Mouse (Mus musculus) retina, adult 2 months (tissue): ENCODE measurements around the gene Fgd2.

Experiments
- DNase-seq: peaks from one replicate; pipeline ENCODE4 v3.0.0-alpha.2; 2012; ENCODE audit warnings: low read depth, low spot score

The Fgd2 gene

DNA sequence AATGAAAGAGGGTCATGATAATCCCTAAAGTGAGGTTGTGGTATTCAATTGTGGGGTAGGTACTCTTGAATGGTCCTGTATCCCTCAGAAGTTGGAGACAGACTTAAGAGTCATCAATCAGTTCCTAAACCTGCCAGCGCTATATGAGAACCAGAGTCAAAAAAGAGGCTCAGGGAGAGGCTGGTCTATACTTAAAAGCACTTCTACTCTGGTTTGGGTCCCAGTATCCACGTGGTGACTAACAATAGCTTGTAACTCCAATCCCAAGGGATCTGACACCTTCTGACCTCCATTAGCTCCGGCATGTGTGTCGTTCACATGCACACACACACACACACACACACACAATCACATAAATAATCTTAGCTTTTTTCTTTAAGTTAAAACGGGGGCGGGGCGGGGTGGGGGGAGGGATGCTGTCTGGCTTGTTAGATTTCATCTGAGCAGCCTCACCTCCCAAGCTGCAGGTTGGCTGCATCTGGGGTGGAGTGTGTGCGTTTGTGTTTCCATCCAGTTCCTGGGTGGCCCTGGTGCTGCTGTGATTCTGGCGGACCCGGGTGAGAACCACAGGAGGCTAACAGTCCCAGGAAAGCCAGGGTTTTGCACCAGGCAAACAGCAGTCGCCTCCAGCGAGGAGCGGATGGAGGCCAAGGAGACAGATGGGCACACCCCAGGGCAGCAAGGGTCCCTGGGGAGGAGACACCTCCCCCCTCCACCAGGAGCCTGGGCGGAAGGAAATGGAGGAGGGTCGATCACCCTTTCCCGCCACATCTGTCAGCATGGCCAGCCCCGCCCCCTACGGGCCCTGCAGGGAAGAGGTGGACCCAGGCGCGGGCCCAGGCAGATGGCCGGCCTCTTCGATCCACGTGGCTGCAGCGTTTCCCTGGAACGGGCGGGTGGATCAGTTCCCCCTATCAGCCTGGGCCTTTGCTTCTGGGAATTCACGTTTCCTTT lies 37.0 kb downstream of the Fgd2 start:
- peak; percentile 33 for DNase-seq

- no peak for DNase-seq
These were observed 37.8 kb downstream of the Fgd2 start for GRCm38 (mm10) chr17:29398434-29399026.

DNA sequence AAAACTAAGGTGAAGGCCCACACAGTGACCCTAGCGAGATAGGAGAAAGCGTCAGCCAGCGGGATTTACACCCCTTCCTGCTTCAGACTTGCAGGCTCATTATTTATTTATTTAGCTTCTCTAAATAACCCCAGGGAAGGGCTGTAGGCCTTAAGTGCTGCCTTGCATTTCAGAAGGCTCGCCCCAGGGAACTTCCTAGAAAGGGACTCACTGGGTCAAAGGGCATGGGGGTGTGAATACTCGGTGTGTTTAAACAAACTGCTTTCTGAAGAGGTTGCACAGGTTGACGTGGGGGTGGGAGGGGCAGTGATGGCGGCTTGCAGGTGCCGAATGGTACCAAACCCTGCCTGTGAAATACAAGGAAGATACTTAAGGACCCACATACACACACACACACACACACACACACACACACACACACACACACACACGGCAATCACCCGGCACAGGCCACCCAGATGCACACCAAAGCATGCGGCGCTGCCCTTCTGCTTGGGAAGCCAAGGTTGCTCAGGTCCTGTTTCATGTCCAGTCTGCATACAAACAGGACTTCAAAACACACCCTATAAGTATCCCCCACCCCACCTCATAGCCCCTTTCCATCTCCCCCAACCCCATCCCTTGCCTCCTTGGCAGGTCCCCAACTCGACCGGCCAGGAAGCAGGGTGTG lies 38.7 kb downstream of the Fgd2 start:
- no peak for DNase-seq

DNA sequence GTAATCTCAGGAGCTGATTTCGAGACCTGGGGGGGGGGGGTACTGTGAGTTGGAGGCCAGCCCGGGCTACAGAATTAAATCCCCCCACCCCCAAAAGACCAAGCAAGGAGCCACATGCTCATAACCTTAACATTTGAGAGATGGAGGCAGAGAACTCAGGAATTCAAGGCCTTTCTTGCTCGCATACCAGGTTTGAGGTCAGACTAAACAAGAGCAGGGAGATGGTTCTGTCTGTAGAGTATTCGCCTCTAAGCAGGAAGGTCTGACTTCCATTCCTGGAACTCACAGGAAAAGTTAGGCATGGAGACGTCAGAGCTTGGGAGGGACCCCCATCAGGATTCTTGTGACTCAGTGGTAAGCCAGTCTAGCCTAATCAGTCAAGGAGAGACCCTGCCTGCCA lies 39.3 kb downstream of the Fgd2 start:
- DNase-seq = no peak

DNA sequence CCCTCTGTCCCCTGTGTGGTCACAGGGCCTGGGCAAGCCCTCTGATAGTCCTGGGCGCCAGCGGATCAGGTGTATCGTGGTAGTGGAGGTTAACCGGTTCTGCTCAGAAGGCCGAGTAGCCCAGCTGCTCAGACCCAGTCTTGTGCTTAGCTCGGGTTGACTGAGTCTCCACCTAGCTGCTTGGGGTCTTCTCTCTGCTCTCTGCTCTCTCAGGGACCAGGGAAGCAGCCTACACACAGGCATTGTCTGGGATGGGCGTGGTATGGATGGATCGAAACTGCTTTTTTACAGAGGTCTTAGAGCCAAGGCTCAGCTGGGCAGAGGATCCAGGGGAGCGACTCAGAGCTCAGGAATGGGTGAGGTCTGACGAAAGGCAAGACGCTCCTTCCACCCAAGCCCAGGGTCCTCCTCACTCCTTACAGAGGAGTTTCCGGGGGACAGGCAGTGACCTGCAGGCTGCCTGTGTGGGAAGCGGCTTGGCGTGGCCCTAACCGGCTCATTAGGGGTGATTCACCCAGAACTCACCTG lies 41.1 kb downstream of the Fgd2 start:
- DNase-seq = no peak

GRCm38 (mm10) chr17:29403179-29403578 lies 42.5 kb downstream of the Fgd2 start:
- DNase-seq = no peak

DNA sequence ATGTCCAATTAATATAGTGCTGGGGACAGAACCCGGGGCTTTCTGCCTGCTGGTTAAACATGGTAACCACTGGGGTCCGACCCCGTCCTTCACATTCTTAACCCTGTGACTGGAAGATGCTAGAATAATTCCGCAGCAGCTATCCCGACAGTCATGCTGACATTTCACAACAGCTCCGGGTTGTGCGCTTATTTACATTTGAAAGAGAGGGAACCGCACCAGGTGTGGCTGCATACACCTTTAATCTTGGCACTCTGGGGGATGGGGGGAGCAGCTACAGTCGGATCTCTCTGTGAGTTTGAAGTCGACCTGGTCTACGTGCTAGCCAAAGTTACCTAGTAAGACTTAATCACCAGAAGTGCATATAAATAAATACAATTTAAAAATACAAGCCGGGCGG lies 44.8 kb downstream of the Fgd2 start:
- no peak for DNase-seq

DNA sequence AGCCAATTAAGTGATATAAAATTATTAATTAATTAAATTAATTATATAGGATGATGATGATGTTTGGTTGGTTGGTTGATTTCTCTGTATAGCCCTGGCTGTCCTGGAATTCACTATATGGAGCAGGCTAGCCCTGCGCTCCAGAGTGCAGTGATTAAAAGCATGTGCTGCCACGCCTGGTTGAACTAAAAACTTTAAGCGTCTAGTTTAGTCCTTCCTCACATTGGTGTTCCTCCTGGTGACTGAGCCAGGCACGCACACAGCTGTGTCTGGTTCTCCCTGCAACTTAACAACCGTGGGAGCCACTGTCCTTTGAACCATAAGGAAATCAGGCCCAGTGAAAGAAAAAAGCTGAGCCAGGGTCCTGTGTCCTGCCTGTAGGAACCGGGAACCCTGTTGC lies 45.4 kb downstream of the Fgd2 start:
- DNase-seq = no peak

DNA sequence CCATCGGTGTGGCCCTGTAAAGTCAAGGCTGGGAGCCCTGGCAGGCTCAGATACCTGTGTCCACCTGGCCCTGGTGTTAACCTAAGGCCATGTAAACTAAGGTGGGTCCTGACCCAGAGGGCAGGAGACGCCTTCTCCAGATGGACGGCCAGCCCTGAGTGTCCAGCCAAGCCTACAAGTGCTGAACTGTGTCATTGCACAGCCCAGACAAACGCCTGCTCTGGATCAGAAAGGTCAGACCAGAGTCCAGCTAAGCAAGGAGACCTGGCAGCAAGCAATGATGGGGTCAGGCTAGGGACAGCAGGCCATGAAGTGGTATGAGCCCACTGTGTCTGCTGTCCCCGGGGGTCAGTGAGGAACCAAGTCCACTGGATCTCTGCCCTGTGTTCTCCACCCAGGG lies 46.7 kb downstream of the Fgd2 start:
- DNase-seq = no peak

DNA sequence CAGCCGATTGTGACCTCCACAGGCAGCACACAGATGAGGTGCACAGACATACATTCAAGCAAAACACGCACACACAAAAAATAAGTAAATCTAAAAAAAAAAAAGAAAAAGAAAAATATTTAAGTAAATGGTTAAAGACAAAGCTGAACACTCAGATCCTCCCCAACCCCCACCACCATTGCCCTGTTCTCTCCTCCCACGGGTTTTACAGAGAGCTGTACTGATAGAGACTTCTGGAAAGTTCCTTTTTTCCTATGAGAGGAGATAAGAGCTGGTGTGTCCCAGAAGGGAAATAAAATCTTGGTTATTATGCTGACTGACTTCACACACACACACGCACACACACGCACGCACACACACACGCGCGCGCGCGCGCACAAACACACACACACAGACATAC lies 47.6 kb downstream of the Fgd2 start:
- no peak for DNase-seq

- no peak for DNase-seq
These were observed 49.2 kb downstream of the Fgd2 start for GRCm38 (mm10) chr17:29409800-29410343.

DNA sequence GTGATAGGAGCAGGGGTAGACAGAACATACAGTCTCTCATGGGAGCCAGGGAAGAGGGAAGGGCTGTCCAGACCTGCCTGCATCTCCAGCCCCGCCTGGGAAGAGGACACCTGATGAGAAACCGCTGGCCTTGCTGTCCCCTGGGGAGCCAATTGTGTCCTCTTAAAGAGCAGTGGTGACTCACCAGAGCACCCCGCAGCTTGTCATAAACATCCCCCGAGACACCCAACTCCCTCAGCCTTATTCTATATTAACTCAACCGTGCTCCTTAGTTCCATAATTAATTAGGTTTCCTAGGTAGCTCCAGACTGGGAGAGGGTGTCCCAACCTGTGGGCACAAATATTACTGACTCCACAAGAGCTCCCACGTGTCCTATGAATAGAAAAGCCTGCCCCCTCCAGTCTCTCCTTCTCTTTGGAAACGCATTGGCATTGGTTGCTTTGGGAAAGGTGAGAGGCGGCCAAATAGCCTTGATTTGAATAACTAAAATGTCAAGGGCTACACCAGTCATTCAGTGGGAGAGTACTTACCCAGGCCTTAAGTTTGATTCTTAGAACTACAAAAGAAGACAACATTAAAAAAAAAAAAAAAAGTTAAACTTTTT lies 51.2 kb downstream of the Fgd2 start:
- DNase-seq = no peak

DNA sequence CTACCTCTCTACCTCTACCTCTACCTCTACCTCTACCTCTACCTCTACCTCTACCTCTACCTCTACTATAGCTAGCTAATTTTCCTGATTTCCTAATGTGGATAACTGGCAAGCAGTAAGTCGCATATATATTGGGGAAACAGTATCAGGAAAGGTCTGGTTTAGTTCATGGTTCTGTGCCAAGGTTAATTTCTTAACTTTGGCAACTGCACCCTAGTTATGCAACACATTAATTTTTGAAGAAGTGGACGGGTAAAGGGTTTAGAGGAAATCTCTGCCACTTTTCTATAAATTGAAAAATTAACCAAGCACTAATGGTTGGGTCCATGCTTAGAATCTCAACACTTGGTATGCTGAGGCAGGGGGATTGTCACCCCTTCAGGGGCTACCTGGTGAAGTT lies 53.9 kb downstream of the Fgd2 start:
- DNase-seq = no peak

- DNase-seq = no peak
These were observed 55.3 kb downstream of the Fgd2 start for GRCm38 (mm10) chr17:29415761-29416662.

DNA sequence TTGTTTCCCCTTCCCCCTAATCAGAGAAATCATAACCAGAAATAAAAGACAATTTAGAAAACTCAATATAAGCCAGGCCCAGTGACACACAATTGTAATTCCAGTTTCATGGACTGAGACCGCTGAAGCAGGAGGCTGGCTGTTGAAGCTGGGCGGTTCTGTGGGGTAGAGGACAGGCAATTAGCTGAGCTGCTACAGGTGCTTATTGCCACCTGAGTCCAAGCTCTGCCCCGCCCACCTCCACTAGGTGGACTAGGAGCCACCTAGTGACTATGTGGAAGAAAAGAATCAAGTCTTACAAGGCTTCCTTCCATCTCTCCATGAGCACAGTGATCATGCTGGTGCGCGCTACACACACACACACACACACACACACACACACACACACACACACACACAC lies 56.0 kb downstream of the Fgd2 start:
- DNase-seq = no peak

- DNase-seq = no peak
These were observed 58.2 kb downstream of the Fgd2 start for GRCm38 (mm10) chr17:29418758-29419380.

DNA sequence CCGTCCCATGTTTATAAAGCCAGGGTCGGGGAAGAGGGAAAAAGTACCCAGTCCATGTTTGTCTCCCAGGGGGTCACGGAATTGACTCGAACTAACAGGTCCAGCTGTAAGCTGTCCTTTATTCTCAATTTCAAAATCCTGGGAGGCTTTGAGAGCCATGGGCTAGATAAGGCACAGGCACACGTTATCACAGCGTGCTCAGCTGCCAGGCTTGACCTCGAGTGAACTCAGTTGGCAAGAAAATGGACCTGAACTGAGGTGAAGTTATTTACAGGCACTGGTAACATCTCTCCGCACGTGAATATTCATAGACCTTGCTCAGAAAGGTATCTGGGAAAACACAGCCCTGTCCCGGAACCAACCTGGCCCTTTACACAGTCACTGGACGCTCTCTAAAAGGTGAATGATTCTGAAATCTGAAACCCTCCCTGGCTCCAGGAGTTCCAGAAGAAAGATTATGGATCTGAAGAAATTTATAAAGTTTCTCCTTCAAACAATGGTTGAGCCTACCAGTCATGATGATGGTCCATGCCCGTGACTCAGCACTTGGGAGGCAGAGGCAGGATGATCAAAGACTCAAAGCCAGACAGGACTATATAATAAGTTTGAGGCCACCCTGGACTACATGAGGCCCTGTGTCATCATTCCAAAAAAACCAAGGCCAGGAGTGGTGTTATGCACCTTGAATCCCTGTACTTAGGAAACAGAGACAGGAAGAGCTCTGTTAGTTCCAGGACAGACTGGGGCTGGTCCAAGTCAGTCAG lies 59.4 kb downstream of the Fgd2 start:
- DNase-seq = no peak

- DNase-seq = no peak
These were observed 60.6 kb downstream of the Fgd2 start for GRCm38 (mm10) chr17:29421319-29421718.

DNA sequence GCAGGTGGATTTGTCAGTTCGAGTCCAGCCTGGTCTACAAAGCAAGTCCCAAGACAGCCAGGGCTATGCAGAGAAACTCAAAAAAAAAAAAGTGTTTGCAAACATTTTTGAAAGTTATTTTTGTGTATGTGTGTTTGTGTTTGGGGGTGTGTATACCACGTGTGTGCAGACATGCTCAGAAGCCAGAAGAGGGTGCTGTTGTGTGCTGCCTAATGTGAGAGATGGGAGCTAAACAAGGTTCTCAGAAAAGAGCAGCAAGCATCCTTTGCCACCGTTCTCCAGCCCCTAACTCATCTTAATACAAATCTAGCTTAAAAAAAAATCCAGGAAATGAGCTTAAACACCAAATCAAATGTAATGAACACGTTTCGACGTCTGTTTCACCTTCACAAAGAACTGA lies 61.6 kb downstream of the Fgd2 start:
- no peak for DNase-seq
